Mouse (Mus musculus) erythroblast, embryonic 14.5 days (primary cell): Measurements from ENCODE around the gene Plekha7. TPM values are rescaled to one million over a fixed set of nuclear protein-coding genes. Genes with fewer than 3 reads are reported as not detected.

ENCODE experiments used
- H3K27me3 ChIP-seq: 2 replicates; pipeline ENCODE4 v1.6.1; 2012; ENCODE audit warnings: inconsistent platforms; ENCODE audit not compliant: control insufficient read depth
- H3K36me3 ChIP-seq: 2 replicates; pipeline ENCODE4 v1.6.1; 2012; ENCODE audit warnings: mild to moderate bottlenecking, inconsistent platforms; ENCODE audit not compliant: control insufficient read depth
- H3K4me1 ChIP-seq: 2 replicates; pipeline ENCODE4 v1.6.1; 2012; ENCODE audit warnings: inconsistent platforms; ENCODE audit not compliant: control insufficient read depth
- H3K4me3 ChIP-seq: replicated peaks from 2 replicates; pipeline ENCODE3; 2012; ENCODE audit warnings: moderate library complexity, mild to moderate bottlenecking, inconsistent platforms
- H3K9me3 ChIP-seq: 2 replicates; pipeline ENCODE4 v1.6.1; 2012; ENCODE audit warnings: low read length, inconsistent platforms, mixed read lengths; ENCODE audit not compliant: control insufficient read depth
- GATA1 ChIP-seq: IDR thresholded peaks from 2 replicates; pipeline ENCODE4 v1.6.1; 2012; ENCODE audit warnings: low read length, inconsistent platforms, mixed read lengths
- TAL1 ChIP-seq: IDR thresholded peaks from 3 replicates; pipeline ENCODE4 v1.6.1; 2012; ENCODE audit warnings: low read length, inconsistent platforms, mixed read lengths
- polyA plus RNA-seq: library from polyadenylated mRNA; stranded (reverse); fragments of >175 nt; gene quantifications from 2 replicates; pipeline ENCODE4 v1.2.3, GENCODE M21; 2012

Gene Plekha7
- polyA plus RNA-seq, 1 experiment, result 0.19 TPM

DNA sequence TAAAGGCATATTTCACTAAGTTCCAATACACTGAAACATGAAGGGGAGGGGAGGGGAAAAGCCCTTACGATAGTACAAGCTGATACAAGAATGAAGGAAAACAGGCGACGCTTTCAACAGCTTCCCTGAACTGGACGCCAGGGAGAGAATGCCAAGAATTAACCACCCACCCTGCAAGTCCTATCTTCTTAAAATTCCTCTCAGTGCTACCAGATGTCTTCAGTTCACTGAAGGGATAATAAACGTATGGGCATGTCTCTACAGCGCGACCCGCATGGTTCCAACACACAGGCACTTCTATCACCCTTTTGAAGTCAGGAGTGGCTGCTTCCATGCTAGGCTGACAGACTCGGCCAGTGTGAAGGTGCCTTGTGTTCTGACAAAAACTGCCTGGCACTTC is 118.5 kb downstream of the Plekha7 start:
- TF ChIP-seq TAL1 (no peak), GATA1 (no peak)
- Histone ChIP-seq H3K9me3 (no peaks in the 10 kb centered on the region), H3K4me1 (no peaks in the 10 kb centered on the region), H3K36me3 (no peaks in the 10 kb centered on the region), H3K27me3 (no peaks in the 10 kb centered on the region), H3K4me3 (no peak overlapping the region)

DNA sequence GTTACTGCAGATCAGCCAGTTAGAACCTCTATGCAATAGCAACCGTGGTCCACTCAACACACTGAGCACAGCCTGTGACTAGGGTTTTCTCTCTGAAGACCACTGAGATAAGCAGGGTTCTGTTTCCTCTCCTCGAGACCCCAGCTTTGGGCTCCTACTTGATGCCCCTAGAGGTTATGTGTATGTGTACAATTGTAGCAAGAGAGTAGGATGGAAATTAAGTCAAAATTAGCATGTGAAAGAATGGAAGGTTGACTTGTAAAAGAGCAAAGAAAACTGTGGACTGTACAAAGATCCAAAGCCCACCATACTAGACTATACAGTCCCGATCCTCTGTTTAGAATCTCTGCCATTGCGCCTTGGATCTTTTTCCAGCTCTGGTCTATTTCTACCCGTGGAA is 119.8 kb downstream of the Plekha7 start:
- Histone ChIP-seq H3K27me3 (no peaks in the 10 kb centered on the region), H3K36me3 (no peaks in the 10 kb centered on the region), H3K4me1 (no peaks in the 10 kb centered on the region), H3K9me3 (no peaks in the 10 kb centered on the region), H3K4me3 (no peak overlapping the region)
- no peak for TF ChIP-seq GATA1
- no peak for TF ChIP-seq TAL1

DNA sequence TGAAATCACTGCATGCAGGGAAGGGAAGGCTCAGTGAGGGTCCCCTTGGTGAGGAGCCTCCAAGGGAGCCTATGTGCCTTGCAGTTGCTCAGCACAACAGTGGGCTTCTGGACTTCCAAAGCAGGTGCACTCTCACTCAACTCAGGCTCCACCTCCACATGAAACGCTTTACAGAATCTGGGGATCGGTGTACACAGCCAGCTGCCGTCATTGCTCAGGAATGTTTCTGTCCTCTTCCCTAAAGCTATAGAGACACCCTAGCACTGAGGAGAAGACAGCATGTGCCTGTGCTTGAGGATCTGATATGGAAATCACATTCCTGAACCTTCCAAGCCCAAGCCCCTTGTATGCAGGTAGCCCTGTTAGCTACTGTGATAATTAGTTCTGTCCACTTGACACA is 120.7 kb downstream of the Plekha7 start:
- Histone ChIP-seq H3K36me3 (no peaks in the 10 kb centered on the region), H3K4me3 (no peak overlapping the region), H3K9me3 (no peaks in the 10 kb centered on the region), H3K27me3 (no peaks in the 10 kb centered on the region), H3K4me1 (no peaks in the 10 kb centered on the region)
- TF ChIP-seq TAL1, result no peak
- no peak for TF ChIP-seq GATA1

DNA sequence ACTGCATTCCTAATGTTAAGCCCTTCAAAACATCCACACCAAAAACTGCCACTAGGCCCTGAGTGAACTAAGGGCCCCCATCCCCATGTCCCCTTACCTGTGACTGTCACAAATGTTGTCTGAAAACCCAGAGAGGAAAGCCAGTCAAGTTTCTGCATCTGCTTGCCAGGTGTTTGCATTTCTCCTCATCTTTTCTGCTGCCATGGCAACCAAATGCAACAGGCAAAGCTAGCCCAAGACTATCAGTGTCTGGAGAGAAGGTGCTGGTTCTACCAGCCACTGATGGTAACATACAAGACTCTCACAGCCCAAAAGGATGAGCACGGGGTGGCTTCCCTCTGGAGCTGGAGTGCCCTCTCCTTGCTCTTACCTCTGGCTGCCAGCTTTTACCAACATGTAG is 121.3 kb downstream of the Plekha7 start:
- no peak for TF ChIP-seq TAL1
- no peak for TF ChIP-seq GATA1
- no peaks in the 10 kb centered on the region for H3K4me1 ChIP-seq
- H3K9me3 ChIP-seq, result no peaks in the 10 kb centered on the region
- no peaks in the 10 kb centered on the region for H3K36me3 ChIP-seq
- no peak overlapping the region for H3K4me3 ChIP-seq
- H3K27me3 ChIP-seq, result no peaks in the 10 kb centered on the region

DNA sequence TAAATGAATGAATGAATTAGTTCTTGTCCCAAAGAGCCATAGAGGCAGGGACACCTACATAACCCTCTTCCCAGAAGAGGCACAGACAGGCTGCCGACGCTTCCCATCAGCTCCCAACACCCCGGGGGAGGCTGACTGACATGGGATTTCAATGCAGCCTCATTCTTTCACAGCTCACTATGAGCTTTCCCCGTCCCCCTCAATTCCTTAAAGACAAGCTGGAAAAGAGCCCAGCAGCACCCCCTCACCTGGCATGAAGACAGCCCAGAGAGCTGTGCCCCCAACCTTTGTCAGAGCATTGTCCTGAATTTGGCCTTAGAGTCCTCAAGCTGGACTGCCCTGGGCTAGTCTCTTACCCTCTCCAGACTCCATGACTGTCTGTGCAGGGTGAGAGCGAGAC is 122.0 kb downstream of the Plekha7 start:
- Histone ChIP-seq H3K27me3 (no peaks in the 10 kb centered on the region), H3K4me3 (no peak overlapping the region), H3K36me3 (no peaks in the 10 kb centered on the region), H3K4me1 (no peaks in the 10 kb centered on the region), H3K9me3 (no peaks in the 10 kb centered on the region)
- TF ChIP-seq GATA1 (no peak), TAL1 (no peak)

DNA sequence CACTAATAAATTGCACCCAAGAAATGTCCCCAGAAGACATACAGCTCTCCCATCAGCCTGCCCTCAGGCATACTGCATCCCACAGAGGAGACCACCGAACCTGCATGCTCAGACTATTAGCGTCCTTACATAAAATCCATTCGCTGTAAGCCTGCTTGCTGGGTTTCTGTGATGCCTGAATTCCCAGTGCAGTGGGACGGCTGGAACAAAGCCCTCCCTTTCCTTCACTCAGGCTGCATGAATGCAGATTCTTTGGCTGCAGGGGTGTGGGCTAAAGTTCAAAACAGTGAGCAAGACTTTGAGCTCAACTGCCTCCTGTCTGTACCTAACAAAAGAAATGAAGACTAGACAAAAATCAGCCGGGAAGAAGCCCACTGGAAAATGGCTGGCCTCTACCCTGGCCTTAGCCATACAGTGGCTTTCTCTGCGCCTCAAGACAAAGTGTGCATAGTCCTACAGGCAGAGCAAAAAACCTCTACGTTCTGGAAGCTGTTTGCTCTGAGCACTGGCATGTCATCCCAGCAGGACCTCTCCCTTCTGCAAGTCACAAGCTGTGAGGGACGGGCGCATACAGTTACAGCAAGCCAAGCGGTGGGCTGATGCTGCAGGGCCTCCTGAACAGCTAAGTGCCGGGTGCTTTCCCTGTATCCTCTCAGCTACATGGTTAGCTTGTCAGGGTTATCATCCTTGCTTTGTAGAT is 123.7 kb downstream of the Plekha7 start:
- Histone ChIP-seq H3K4me1 (no peaks in the 10 kb centered on the region), H3K27me3 (no peaks in the 10 kb centered on the region), H3K36me3 (no peaks in the 10 kb centered on the region), H3K9me3 (no peaks in the 10 kb centered on the region), H3K4me3 (no peak overlapping the region)
- TF ChIP-seq TAL1 (no peak), GATA1 (no peak)

DNA sequence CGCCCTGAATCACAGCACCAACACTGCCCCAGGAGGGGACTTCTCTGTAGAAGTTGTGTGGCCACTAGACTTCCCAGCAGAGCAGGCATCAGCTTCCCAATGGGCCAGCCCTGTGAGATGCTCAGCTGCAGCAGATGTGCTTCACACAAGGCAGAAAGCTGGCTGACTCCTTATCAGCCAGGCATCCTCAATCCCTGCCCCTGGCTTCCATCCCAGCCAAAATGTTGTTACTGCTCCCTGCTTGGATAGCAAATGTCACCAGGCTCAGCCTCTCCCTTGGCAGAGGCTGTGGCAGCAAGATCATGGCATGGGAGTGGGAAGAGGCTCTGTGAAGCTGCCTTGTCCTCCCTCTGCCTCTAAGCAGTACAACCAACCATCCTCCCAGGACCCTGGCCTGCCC is 125.7 kb downstream of the Plekha7 start:
- no peaks in the 10 kb centered on the region for H3K4me1 ChIP-seq
- H3K27me3 ChIP-seq, result no peaks in the 10 kb centered on the region
- H3K9me3 ChIP-seq, result no peaks in the 10 kb centered on the region
- TF ChIP-seq TAL1 (no peak), GATA1 (no peak)
- H3K36me3 ChIP-seq, result no peaks in the 10 kb centered on the region
- H3K4me3 ChIP-seq, result no peak overlapping the region

DNA sequence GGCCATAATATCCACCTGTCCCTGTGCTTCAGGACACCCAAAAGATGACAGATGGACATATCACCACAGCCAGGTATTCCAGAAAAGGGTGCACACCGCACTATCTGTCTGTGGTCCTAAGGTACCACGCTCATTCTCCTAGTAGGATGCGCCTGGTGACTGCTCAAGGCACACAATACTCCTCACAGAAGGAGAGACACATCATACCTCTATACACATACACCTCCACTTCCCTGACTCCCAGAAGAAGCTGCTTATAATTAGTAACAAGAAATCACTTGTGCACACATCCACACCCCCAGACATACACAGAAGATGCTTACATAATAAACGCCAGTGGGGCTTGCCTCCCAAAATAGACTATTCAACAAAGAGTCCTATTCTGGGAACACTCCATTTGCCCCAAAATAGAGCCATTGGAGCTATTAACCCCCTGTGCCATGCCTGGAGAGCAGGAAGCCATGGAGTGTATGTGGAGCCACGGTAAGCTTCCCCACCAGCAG is 126.7 kb downstream of the Plekha7 start:
- H3K36me3 ChIP-seq, result no peaks in the 10 kb centered on the region
- TF ChIP-seq GATA1 (no peak), TAL1 (no peak)

DNA sequence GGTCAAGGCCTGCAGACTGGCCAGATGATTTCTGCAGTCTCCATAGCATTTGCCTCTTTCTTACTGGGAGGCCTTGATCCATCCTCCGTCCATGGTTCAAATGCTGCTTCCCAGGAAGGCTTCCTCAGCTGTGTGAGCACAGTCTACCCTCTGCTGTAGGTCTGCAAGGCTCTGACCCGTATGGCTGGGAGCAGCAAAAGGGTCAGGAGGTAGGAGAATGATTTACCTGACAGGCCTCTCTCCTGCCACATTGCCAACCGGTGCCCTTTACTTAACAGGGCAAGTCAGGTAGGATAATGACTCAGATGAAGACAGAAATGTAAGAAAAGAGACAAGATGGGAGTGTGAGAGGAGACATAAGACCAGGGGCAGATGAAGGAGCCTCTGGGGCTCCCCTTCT is 129.3 kb downstream of the Plekha7 start:
- TF ChIP-seq GATA1 (no peak), TAL1 (no peak)
- Histone ChIP-seq H3K4me1 (no peaks in the 10 kb centered on the region), H3K4me3 (no peak overlapping the region), H3K9me3 (no peaks in the 10 kb centered on the region), H3K27me3 (no peaks in the 10 kb centered on the region), H3K36me3 (no peaks in the 10 kb centered on the region; the same call in 1 of the 2 replicates)

More for the DNA sequence above, 126.7 kb downstream of the Plekha7 start:
- H3K4me1 ChIP-seq, result no peaks in the 10 kb centered on the region
- no peak overlapping the region for H3K4me3 ChIP-seq
- H3K9me3 ChIP-seq, result no peaks in the 10 kb centered on the region
- no peaks in the 10 kb centered on the region for H3K27me3 ChIP-seq

DNA sequence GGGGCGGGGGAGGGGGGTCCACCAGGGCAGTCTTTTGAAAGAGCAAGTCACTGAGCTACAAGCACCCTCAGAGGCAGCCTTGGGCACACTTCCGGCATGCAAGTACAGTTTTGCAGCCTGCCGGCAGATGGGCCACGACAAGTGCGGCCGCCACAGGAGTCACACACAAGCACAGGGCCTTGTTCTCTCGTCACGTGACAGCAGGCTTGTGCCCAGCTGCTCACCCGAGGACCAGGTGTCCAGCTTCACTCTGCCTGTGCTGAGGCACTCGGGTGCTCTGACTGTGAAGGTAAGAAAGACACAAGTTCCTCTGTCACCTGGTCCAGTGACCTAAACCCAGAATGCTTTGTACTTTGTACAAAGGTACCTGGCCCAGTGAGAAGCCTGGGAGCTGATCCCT is 135.4 kb downstream of the Plekha7 start:
- Histone ChIP-seq H3K4me3 (no peak overlapping the region), H3K9me3 (no peaks in the 10 kb centered on the region), H3K4me1 (no peaks in the 10 kb centered on the region), H3K27me3 (no peaks in the 10 kb centered on the region), H3K36me3 (no peaks in the 10 kb centered on the region; the same call in 1 of the 2 replicates)
- no peak for TF ChIP-seq TAL1
- no peak for TF ChIP-seq GATA1
